Mouse (Mus musculus) small intestine, adult 2 months (tissue): Measurements from ENCODE around the gene Cad.

Source experiments
- CTCF ChIP-seq: fragments of 200-500 bp; IDR thresholded peaks from 2 replicates; pipeline ENCODE4 v1.5.1; 2012; ENCODE audit warnings: low read depth, mild to moderate bottlenecking, control low read depth, inconsistent platforms, low read length, moderate library complexity, mixed read lengths; ENCODE audit not compliant: insufficient replicate concordance, insufficient read length; ENCODE audit errors: extremely low read depth
- POLR2A ChIP-seq: fragments of 200-500 bp; IDR thresholded peaks from 2 replicates; pipeline ENCODE4 v1.6.1; 2012; ENCODE audit warnings: low read depth, mild to moderate bottlenecking, control low read depth, inconsistent platforms, low read length, moderate library complexity

DNA sequence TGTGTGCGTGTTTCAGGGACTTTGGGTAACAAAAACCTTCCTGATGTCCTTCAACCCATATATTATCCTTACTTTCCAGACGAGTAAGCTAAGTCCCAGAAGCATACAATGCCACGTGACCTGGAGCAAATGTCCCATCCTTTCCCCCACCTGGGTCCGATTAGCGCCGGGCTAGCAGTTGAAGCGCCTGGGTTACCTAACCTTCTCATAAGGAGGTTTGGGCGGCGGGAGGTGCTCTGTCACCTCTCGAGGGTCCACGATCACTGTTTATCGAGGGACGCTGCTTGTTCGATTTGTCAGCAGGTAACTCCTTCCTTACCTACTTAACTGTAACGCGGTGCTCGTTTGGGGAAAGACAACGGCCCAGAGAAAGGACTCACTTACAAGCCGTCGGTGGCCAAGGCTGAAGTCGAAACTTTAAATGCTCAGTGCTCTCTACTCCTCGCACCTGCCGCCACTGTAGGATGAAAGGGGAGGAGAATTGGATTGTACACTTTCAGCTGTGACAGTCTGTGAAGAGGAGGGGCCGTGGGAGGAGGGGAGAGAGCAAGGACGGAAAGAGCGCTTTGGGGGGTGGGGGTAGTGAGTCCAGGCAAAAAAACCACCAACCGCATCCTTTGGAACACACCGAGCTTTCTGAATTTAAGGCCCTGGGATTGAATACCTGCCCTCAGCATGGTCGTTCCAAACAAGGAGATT lies 39.7 kb downstream of the Cad start:
- TF ChIP-seq CTCF: no peak
- no peak for TF ChIP-seq POLR2A
